Mouse (Mus musculus) cortical plate, adult 2 months (tissue): ENCODE measurements around the gene Cpped1.

Experiments
- CTCF ChIP-seq: fragments of 200-500 bp; IDR thresholded peaks from 2 replicates; pipeline ENCODE4 v1.5.1; 2011; ENCODE audit warnings: mild to moderate bottlenecking, control low read depth, low read length; ENCODE audit not compliant: insufficient read depth; ENCODE audit errors: extremely low read depth
- POLR2A ChIP-seq: fragments of 200-500 bp; IDR thresholded peaks from 2 replicates; pipeline ENCODE4 v1.6.1; 2011; ENCODE audit warnings: mild to moderate bottlenecking, low read length, control low read depth; ENCODE audit not compliant: insufficient read depth; ENCODE audit errors: extremely low read depth

GRCm38 (mm10) chr16:11900341-11900740 lies 8.9 kb downstream of the Cpped1 start:
- TF ChIP-seq CTCF (no peak), POLR2A (no peak)
